Mouse (Mus musculus): ENCODE data around the gene Timmdc1. TPM values are rescaled to one million over a fixed set of nuclear protein-coding genes. Genes with fewer than 3 reads are reported as not detected.

The Timmdc1 gene
- 25.1 and 39.3 TPM in 2 replicates for polyA plus RNA-seq (2016; fragmentation: Nextera tagmentation; extraction: Ambion mirVana)

GRCm38 (mm10) chr16:38522129-38523084 lies at the start of gene Timmdc1:
Gene Timmdc1, minus strand, starts transcription at chr16:38522663.
- WGBS: under 1% methylated on average over 73 of the region's 73 CpGs
- peaks cover 40% of the 10 kb centered on the region for H3K36me3 ChIP-seq

GRCm38 (mm10) chr16:38571481-38571880 lies 49.0 kb upstream of the Timmdc1 start:
- DNase-seq (ENCODE audit: low spot score): no peak
- peaks cover 79% of the 10 kb centered on the region for H3K36me3 ChIP-seq
- 98% methylated on average over 3 of the region's 3 CpGs for WGBS
- H3K27ac ChIP-seq: no peak overlapping the region
- no peaks in the 10 kb centered on the region for H3K27me3 ChIP-seq (ENCODE audit: insufficient read depth, poor library complexity, severe bottlenecking)
- H3K4me1 ChIP-seq: no peaks in the 10 kb centered on the region
- H3K9me3 ChIP-seq: no peaks in the 10 kb centered on the region
- no peak overlapping the region for H3K4me3 ChIP-seq

More at GRCm38 (mm10) chr16:38522129-38523084, at the start of gene Timmdc1:
- Histone ChIP-seq H3K27me3 (ENCODE audit: insufficient read depth, poor library complexity, severe bottlenecking) (no peaks in the 10 kb centered on the region), H3K9me3 (no peaks in the 10 kb centered on the region), H3K4me3 (peak within 1 kb of the TSS; percentile 97), H3K4me1 (peaks cover 15% of the 10 kb centered on the region; the same call in 1 of the 2 replicates), H3K27ac (peak within 1 kb of the TSS; percentile 97)
- DNase-seq (ENCODE audit: low spot score): peak; percentile 98

- Histone ChIP-seq H3K36me3 (peaks cover 76% of the 10 kb centered on the region), H3K27ac (no peak overlapping the region), H3K27me3 (ENCODE audit: insufficient read depth, poor library complexity, severe bottlenecking) (no peaks in the 10 kb centered on the region), H3K9me3 (no peaks in the 10 kb centered on the region), H3K4me3 (no peak overlapping the region), H3K4me1 (peaks cover 6% of the 10 kb centered on the region; the same call in 1 of the 2 replicates)
- 95% methylated on average over 5 of the region's 5 CpGs for WGBS
- no peak for DNase-seq (ENCODE audit: low spot score)
Observed at GRCm38 (mm10) chr16:38568192-38568591, 45.7 kb upstream of the Timmdc1 start.

GRCm38 (mm10) chr16:38563516-38563915 lies 41.1 kb upstream of the Timmdc1 start:
- Histone ChIP-seq H3K4me1 (peaks cover 6% of the 10 kb centered on the region; the same call in 1 of the 2 replicates), H3K9me3 (no peaks in the 10 kb centered on the region), H3K27me3 (ENCODE audit: insufficient read depth, poor library complexity, severe bottlenecking) (peaks cover 12% of the 10 kb centered on the region; the same call in 1 of the 2 replicates), H3K4me3 (peak overlapping the region; percentile 85), H3K36me3 (peaks cover 38% of the 10 kb centered on the region), H3K27ac (peak overlapping the region; percentile 94)
- DNase-seq (ENCODE audit: low spot score): no peak
- WGBS: 33% methylated on average over 10 of the region's 10 CpGs

GRCm38 (mm10) chr16:38562968-38563327 lies 40.5 kb upstream of the Timmdc1 start:
- under 1% methylated on average over 25 of the region's 25 CpGs for WGBS
- H3K4me1 ChIP-seq: peaks cover 6% of the 10 kb centered on the region; the same call in 1 of the 2 replicates
- no peak for DNase-seq (ENCODE audit: low spot score)
- H3K9me3 ChIP-seq: no peaks in the 10 kb centered on the region
- peak overlapping the region; percentile 85 for H3K4me3 ChIP-seq
- H3K27me3 ChIP-seq (ENCODE audit: insufficient read depth, poor library complexity, severe bottlenecking): peaks cover 12% of the 10 kb centered on the region; the same call in 1 of the 2 replicates
- H3K36me3 ChIP-seq: peaks cover 32% of the 10 kb centered on the region
- peak overlapping the region; percentile 94 for H3K27ac ChIP-seq

GRCm38 (mm10) chr16:38562131-38562967 lies 39.9 kb upstream of the Timmdc1 start:
- H3K36me3 ChIP-seq: peaks cover 27% of the 10 kb centered on the region
- peak overlapping the region; percentile 94 for H3K27ac ChIP-seq
- 7% methylated on average over 37 of the region's 37 CpGs for WGBS
- peaks cover 12% of the 10 kb centered on the region; the same call in 1 of the 2 replicates for H3K27me3 ChIP-seq (ENCODE audit: insufficient read depth, poor library complexity, severe bottlenecking)
- peak overlapping the region; percentile 85 for H3K4me3 ChIP-seq
- H3K4me1 ChIP-seq: peaks cover 6% of the 10 kb centered on the region; the same call in 1 of the 2 replicates
- H3K9me3 ChIP-seq: no peaks in the 10 kb centered on the region
- DNase-seq (ENCODE audit: low spot score): peak; percentile 95

GRCm38 (mm10) chr16:38558221-38558748 lies 35.8 kb upstream of the Timmdc1 start, which contains the start of gene Tmem39a:
Gene Tmem39a, plus strand, starts transcription at chr16:38558698.
- WGBS: 80% methylated on average over 3 of the region's 3 CpGs
- DNase-seq (ENCODE audit: low spot score): no peak
- Histone ChIP-seq H3K9me3 (no peaks in the 10 kb centered on the region), H3K4me3 (no peak within 1 kb of the TSS), H3K27ac (no peak within 1 kb of the TSS), H3K36me3 (no peaks in the 10 kb centered on the region), H3K4me1 (no peaks in the 10 kb centered on the region), H3K27me3 (ENCODE audit: insufficient read depth, poor library complexity, severe bottlenecking) (peaks cover 20% of the 10 kb centered on the region; the same call in 1 of the 2 replicates)

GRCm38 (mm10) chr16:38555988-38556387 lies 33.5 kb upstream of the Timmdc1 start:
- Histone ChIP-seq H3K36me3 (no peaks in the 10 kb centered on the region), H3K27ac (no peak overlapping the region), H3K9me3 (no peaks in the 10 kb centered on the region), H3K4me3 (no peak overlapping the region), H3K4me1 (no peaks in the 10 kb centered on the region), H3K27me3 (ENCODE audit: insufficient read depth, poor library complexity, severe bottlenecking) (peaks cover 26% of the 10 kb centered on the region; the same call in 1 of the 2 replicates)
- 78% methylated on average over 3 of the region's 3 CpGs for WGBS
- DNase-seq (ENCODE audit: low spot score): no peak

- peaks cover 11% of the 10 kb centered on the region; the same call in 1 of the 2 replicates for H3K27me3 ChIP-seq (ENCODE audit: insufficient read depth, poor library complexity, severe bottlenecking)
- peak within 1 kb of the TSS; percentile 95 for H3K27ac ChIP-seq
- peak; percentile 91 for DNase-seq (ENCODE audit: low spot score)
- 3% methylated on average over 54 of the region's 54 CpGs for WGBS
- peaks cover 33% of the 10 kb centered on the region for H3K36me3 ChIP-seq
- peaks cover 16% of the 10 kb centered on the region for H3K4me1 ChIP-seq
- H3K4me3 ChIP-seq: peak within 1 kb of the TSS; percentile 93
- H3K9me3 ChIP-seq: no peaks in the 10 kb centered on the region
Observed at GRCm38 (mm10) chr16:38549479-38550396, 27.3 kb upstream of the Timmdc1 start, which contains the start of gene Poglut1. Gene Poglut1, minus strand, starts transcription at chr16:38550258.

- H3K27me3 ChIP-seq (ENCODE audit: insufficient read depth, poor library complexity, severe bottlenecking): peaks cover 4% of the 10 kb centered on the region; the same call in 1 of the 2 replicates
- H3K4me3 ChIP-seq: no peak overlapping the region
- WGBS: 93% methylated on average over 1 of the region's 1 CpGs
- H3K4me1 ChIP-seq: peaks cover 16% of the 10 kb centered on the region
- no peak overlapping the region for H3K27ac ChIP-seq
- no peak for DNase-seq (ENCODE audit: low spot score)
- H3K36me3 ChIP-seq: peaks cover 48% of the 10 kb centered on the region
- H3K9me3 ChIP-seq: no peaks in the 10 kb centered on the region
Observed at GRCm38 (mm10) chr16:38548000-38548399, 25.5 kb upstream of the Timmdc1 start.

GRCm38 (mm10) chr16:38538716-38539380 lies 16.4 kb upstream of the Timmdc1 start:
- peaks cover 72% of the 10 kb centered on the region for H3K36me3 ChIP-seq
- no peak overlapping the region for H3K27ac ChIP-seq
- no peaks in the 10 kb centered on the region for H3K4me1 ChIP-seq
- WGBS: 86% methylated on average over 13 of the region's 13 CpGs
- no peak for DNase-seq (ENCODE audit: low spot score)
- H3K9me3 ChIP-seq: no peaks in the 10 kb centered on the region
- H3K27me3 ChIP-seq (ENCODE audit: insufficient read depth, poor library complexity, severe bottlenecking): no peaks in the 10 kb centered on the region
- no peak overlapping the region for H3K4me3 ChIP-seq
